Mouse (Mus musculus) cerebellum, adult 18-20 months (tissue): ENCODE results near the gene Tkt.
"Not testable (repeated sequence)": the region's sequence is repeated elsewhere in the genome, so short reads cannot be mapped to it uniquely, and the experiment has no call there.

Source experiments
- DNase-seq, 2 experiments: peaks; one replicate each; pipeline ENCODE4 v3.0.0; 2021

The Tkt gene

GRCm38 (mm10) chr14:30556651-30557050, 8.5 kb downstream of the Tkt start:
- no peak for DNase-seq

- no peak for DNase-seq
Measured at GRCm38 (mm10) chr14:30557730-30558129, 9.6 kb downstream of the Tkt start.

- DNase-seq, result peak; percentile 52 to 54
Measured at GRCm38 (mm10) chr14:30559321-30559850, 11.2 kb downstream of the Tkt start.

- DNase-seq, result no peak
Measured at GRCm38 (mm10) chr14:30560803-30561389, 12.7 kb downstream of the Tkt start.

GRCm38 (mm10) chr14:30561470-30562187, 13.5 kb downstream of the Tkt start:
- DNase-seq, result peak in 1 of 2 experiments; percentile 40

- no peak for DNase-seq
Measured at GRCm38 (mm10) chr14:30562343-30562742, 14.2 kb downstream of the Tkt start.

- no peak for DNase-seq
Measured at GRCm38 (mm10) chr14:30564451-30564850, 16.3 kb downstream of the Tkt start.

- DNase-seq, result no peak
Measured at GRCm38 (mm10) chr14:30566317-30566716, 18.2 kb downstream of the Tkt start.

- no peak for DNase-seq
Measured at GRCm38 (mm10) chr14:30568016-30568415, 19.9 kb downstream of the Tkt start.

- DNase-seq, result no peak
Measured at GRCm38 (mm10) chr14:30570303-30570702, 22.1 kb downstream of the Tkt start.

GRCm38 (mm10) chr14:30572253-30572652, 24.1 kb downstream of the Tkt start:
- DNase-seq, result no peak

GRCm38 (mm10) chr14:30573235-30573634, 25.1 kb downstream of the Tkt start:
- no peak for DNase-seq

GRCm38 (mm10) chr14:30573983-30574584, 25.9 kb downstream of the Tkt start:
- DNase-seq, result peak; percentile 76 to 82

GRCm38 (mm10) chr14:30575791-30576190, 27.6 kb downstream of the Tkt start:
- DNase-seq, result no peak

GRCm38 (mm10) chr14:30576260-30576659, 28.1 kb downstream of the Tkt start:
- no peak for DNase-seq

- not testable (repeated sequence) for DNase-seq
Measured at GRCm38 (mm10) chr14:30577303-30578062, 29.3 kb downstream of the Tkt start.

- DNase-seq, result no peak
Measured at GRCm38 (mm10) chr14:30579180-30579579, 31.0 kb downstream of the Tkt start.

- no peak for DNase-seq
Measured at GRCm38 (mm10) chr14:30579882-30580281, 31.7 kb downstream of the Tkt start.

- DNase-seq, result no peak
Measured at GRCm38 (mm10) chr14:30581238-30581637, 33.1 kb downstream of the Tkt start.

- DNase-seq, result no peak
Measured at GRCm38 (mm10) chr14:30584077-30584476, 35.9 kb downstream of the Tkt start.

- no peak for DNase-seq
Measured at GRCm38 (mm10) chr14:30584497-30585251, 36.5 kb downstream of the Tkt start.

- DNase-seq, result no peak
Measured at GRCm38 (mm10) chr14:30585323-30585722, 37.2 kb downstream of the Tkt start.
